Mouse (Mus musculus) thymus, adult 2 months (tissue): Measurements from ENCODE around the gene Tbc1d30.

Experiments used
- CTCF ChIP-seq: fragments of 200-500 bp; IDR thresholded peaks from 2 replicates; pipeline ENCODE4 v1.5.1; 2012; ENCODE audit warnings: mild to moderate bottlenecking, control low read depth, low read length, moderate library complexity, borderline replicate concordance; ENCODE audit not compliant: control insufficient read depth, poor library complexity, insufficient read depth; ENCODE audit errors: extremely low read depth
- POLR2A ChIP-seq: fragments of 200-500 bp; IDR thresholded peaks from 2 replicates; pipeline ENCODE4 v1.6.1; 2012; ENCODE audit warnings: mild to moderate bottlenecking, low read length, control low read depth, moderate library complexity; ENCODE audit not compliant: control insufficient read depth, poor library complexity, insufficient read depth; ENCODE audit errors: extremely low read depth

DNA sequence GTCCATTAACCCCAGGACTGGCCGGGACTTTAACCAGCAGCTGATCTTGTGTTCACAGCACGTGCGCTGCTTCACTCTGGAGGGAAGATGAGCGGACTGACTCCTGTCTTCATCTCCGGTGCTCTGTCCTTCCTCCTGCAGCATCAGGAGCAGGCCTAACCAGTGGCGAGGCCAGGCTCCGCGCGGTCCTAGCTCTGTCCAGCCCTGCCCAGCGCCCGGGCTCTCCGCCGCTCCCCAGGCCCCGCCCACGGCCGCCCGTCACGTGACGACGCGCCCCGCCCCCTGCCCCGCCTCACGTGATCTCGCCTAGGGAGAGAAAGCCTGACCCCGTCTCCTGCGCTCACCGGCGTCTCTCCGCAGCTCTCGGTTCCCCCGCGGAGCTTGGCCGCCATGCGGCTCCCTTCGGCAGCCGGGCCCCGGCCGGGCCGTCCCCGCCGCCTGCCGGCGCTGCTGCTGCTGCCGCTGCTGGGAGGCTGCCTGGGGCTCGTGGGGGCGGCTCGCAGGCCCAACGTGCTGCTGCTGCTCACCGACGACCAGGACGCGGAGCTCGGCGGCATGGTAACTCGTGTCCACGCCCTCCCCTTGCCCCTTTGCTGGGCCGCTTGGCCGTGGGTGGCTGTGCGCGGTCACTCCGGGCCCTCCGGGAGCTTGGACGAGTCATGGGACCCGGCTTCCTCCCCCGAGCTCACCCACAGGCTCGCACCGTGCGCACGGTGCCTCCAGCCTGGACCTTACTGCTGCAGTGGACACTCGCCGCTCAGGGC, 13.9 kb upstream of the Tbc1d30 start, which contains the start of gene Gns:
- TF ChIP-seq POLR2A (0 out of 2 replicates have a peak, but pooled peaks have one; percentile 21), CTCF (peak; percentile 31; the same call in 1 of the 2 replicates)
